Comparison of ENCODE assay signal across 8 mouse cellular contexts in the genomic region with DNA sequence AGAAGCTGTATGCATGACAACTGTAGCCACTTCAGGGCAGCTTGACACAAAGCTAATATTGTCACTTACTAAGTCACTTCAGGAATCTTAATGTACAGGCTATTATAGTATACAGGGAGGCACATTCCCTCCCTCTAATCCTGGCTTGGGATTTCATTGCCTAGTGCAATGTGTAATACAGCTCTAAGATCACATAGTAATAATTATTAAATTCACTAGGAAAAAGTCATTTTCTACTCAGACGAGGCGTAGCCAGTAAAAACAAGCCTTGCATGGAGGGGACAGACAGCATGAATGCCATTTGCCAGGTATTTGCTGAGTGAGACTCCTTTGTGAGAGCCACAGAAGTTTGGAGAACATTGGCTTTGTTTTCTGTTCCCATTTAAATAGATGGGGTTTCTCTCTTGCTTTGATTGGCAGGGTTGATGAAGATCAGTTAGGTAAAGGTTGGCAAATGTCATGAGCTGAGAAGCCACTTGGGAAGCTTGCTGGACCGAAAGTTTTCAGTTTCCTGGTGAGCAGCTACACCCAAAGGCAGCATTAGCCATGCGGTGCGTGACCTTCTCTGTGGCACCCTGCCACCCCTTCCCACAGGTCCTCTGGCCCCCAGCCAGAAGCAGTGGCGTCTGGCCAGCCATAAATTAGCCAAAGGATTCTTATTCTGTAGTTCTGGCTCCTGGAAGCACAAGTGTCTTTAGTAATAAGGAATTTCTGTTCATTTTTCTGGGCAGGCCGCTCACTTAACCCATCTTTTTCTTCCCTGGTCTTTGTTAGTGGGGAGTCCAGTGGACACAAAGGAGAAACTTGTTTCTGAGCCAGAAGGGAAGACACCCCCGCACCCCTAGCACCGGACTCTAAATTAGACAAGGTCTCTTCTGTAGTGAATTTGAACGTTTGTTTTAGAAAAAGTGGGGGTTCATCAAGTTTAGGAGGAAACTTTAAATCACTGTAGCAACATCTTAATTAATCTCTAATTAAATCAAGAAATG. TPM values are rescaled to one million over a fixed set of nuclear protein-coding genes. Genes with fewer than 3 reads are reported as not detected.
DNase-seq lines count a peak whose midpoint lies in the region; ATAC-seq and TF ChIP-seq lines count a peak whose summit lies in the region.

No protein-coding gene starts in this region.

- H3K27me3 ChIP-seq in hindbrain, embryonic 13.5 days: no peaks in the 10 kb centered on the region
- no peaks in the 10 kb centered on the region for H3K27me3 ChIP-seq in hindbrain, embryonic 11.5 days (ENCODE audit: control insufficient read depth, insufficient read depth, low read length)
- H3K27me3 ChIP-seq in stomach, postnatal 0 days (ENCODE audit: control insufficient read depth, insufficient read depth, low read length): no peaks in the 10 kb centered on the region

- peaks cover 9% of the 10 kb centered on the region for H3K4me1 ChIP-seq in hindbrain, embryonic 13.5 days (replicated peaks)
- no peaks in the 10 kb centered on the region for H3K4me1 ChIP-seq in hindbrain, embryonic 11.5 days (replicated peaks; ENCODE audit: control insufficient read depth, insufficient read depth, low read length)
- H3K4me1 ChIP-seq in stomach, postnatal 0 days (replicated peaks; ENCODE audit: control insufficient read depth, insufficient read depth): no peaks in the 10 kb centered on the region

- H3K9me3 ChIP-seq in hindbrain, embryonic 13.5 days: no peaks in the 10 kb centered on the region
- H3K9me3 ChIP-seq in hindbrain, embryonic 11.5 days (ENCODE audit: control insufficient read depth, low read length): no peaks in the 10 kb centered on the region
- no peaks in the 10 kb centered on the region for H3K9me3 ChIP-seq in stomach, postnatal 0 days (ENCODE audit: control insufficient read depth, low read length)

- H3K27ac ChIP-seq in hindbrain, embryonic 13.5 days: 0 out of 2 replicates have a peak overlapping the region, but pooled peaks have one; percentile 10
- H3K27ac ChIP-seq in hindbrain, embryonic 11.5 days (ENCODE audit: low read depth, low read length): no peak overlapping the region
- no peak overlapping the region for H3K27ac ChIP-seq in stomach, postnatal 0 days (replicated peaks)

- no peaks in the 10 kb centered on the region for H3K36me3 ChIP-seq in hindbrain, embryonic 13.5 days
- no peaks in the 10 kb centered on the region for H3K36me3 ChIP-seq in hindbrain, embryonic 11.5 days (ENCODE audit: control insufficient read depth, insufficient read depth, low read length)
- no peaks in the 10 kb centered on the region for H3K36me3 ChIP-seq in stomach, postnatal 0 days (ENCODE audit: control insufficient read depth, insufficient read depth, low read length)

- H3K4me2 ChIP-seq in hindbrain, embryonic 13.5 days: no peak overlapping the region
- no peak overlapping the region for H3K4me2 ChIP-seq in hindbrain, embryonic 11.5 days (replicated peaks; ENCODE audit: low read depth, low read length)
- no peak overlapping the region for H3K4me2 ChIP-seq in stomach, postnatal 0 days (replicated peaks; ENCODE audit: low read depth)

- no peak for TF ChIP-seq CTCF in stomach, postnatal 0 days (IDR thresholded peaks at IDR 0.05; ENCODE audit: low read depth)

- no peak overlapping the region for H3K9ac ChIP-seq in hindbrain, embryonic 13.5 days
- H3K9ac ChIP-seq in hindbrain, embryonic 11.5 days (ENCODE audit: low read depth, low read length): no peak overlapping the region
- H3K9ac ChIP-seq in stomach, postnatal 0 days (ENCODE audit: low read length): no peak overlapping the region

- peak; percentile 76 for ATAC-seq in hindbrain, embryonic 13.5 days (ENCODE audit: low FRiP score)
- no peak for ATAC-seq in hindbrain, embryonic 11.5 days (ENCODE audit: low FRiP score)
- ATAC-seq in stomach, postnatal 0 days (ENCODE audit: low FRiP score, low TSS enrichment): no peak

- DNase-seq in hindbrain, embryonic 11.5 days (ENCODE audit: low spot score): no peak
- peak; percentile 27 to 42 for DNase-seq in adrenal gland, postnatal 4 days (ENCODE audit: low spot score in 2 of 2)
- DNase-seq in gastrocnemius, adult 8-10 months (ENCODE audit: low spot score in 2 of 2): peak; percentile 10 to 41
- DNase-seq in kidney, postnatal 36 days: peak; percentile 93 to 95
- peak; percentile 52 for DNase-seq in lung, postnatal 14 days
- DNase-seq in testis, postnatal 10 days (ENCODE audit: low spot score): peak; percentile 83
- no peak for DNase-seq in stomach, postnatal 0 days (ENCODE audit: low spot score)

- TF ChIP-seq EP300 in stomach, postnatal 0 days (optimal IDR thresholded peaks at IDR 0.05): no peak

- H3K4me3 ChIP-seq in hindbrain, embryonic 13.5 days: no peak overlapping the region
- H3K4me3 ChIP-seq in hindbrain, embryonic 11.5 days (ENCODE audit: low read depth, low read length): no peak overlapping the region
- no peak overlapping the region for H3K4me3 ChIP-seq in stomach, postnatal 0 days (ENCODE audit: low read depth, low read length)

- 55% methylated on average over 10 of the region's 10 CpGs for WGBS in hindbrain, embryonic 13.5 days
- WGBS in hindbrain, embryonic 11.5 days: 79% methylated on average over 10 of the region's 10 CpGs
- 62% methylated on average over 10 of the region's 10 CpGs for WGBS in stomach, postnatal 0 days

RNA-seq across cellular contexts. Expression of gene Bckdhb, which starts 37.4 kb away (rescaled TPM):
- 27.2 and 32.5 TPM in 2 replicates for polyA plus RNA-seq in hindbrain, embryonic 13.5 days (2015; fragmentation: Nextera tagmentation; extraction: Ambion mirVana)
- 54.1 and 57.2 TPM in 2 replicates for polyA plus RNA-seq in hindbrain, embryonic 11.5 days (2014; fragmentation: Nextera tagmentation; extraction: Ambion mirVana)
- 10 to 100 TPM; 57.4 to 75.0 TPM for total RNA-seq in adrenal gland, postnatal 4 days (2021)
- 10 to 100 TPM; 37.0 to 61.2 (median 49.0) TPM for total RNA-seq in gastrocnemius, adult 8-10 months (2022)
- 25.2 and 27.2 TPM in 2 replicates for polyA plus RNA-seq in stomach, postnatal 0 days (2015; fragmentation: Nextera tagmentation; extraction: Ambion mirVana)

Comparison
In these comparisons a context has a peak if more than half of its experiments do, and no peak if none do; other contexts are left out.
1. DNase-seq: peak in adrenal gland, postnatal 4 days (2 of 2), gastrocnemius, adult 8-10 months (2 of 2), kidney, postnatal 36 days (2 of 2), lung, postnatal 14 days (single experiment) and testis, postnatal 10 days (single experiment); none in hindbrain, embryonic 11.5 days (single experiment) and stomach, postnatal 0 days (single experiment).